Mouse (Mus musculus) lung, postnatal 36 days (tissue): ENCODE results near the gene Mmp1b.
A peak's percentile ranks its signal among the peaks of the same experiment; 100 is the strongest.
"Not testable (repeated sequence)": the region's sequence is repeated elsewhere in the genome, so short reads cannot be mapped to it uniquely, and the experiment has no call there.

Experiments used
- DNase-seq: peaks from one replicate; pipeline ENCODE4 v3.0.0; 2022; ENCODE audit warnings: mixed read lengths

The Mmp1b gene

DNA sequence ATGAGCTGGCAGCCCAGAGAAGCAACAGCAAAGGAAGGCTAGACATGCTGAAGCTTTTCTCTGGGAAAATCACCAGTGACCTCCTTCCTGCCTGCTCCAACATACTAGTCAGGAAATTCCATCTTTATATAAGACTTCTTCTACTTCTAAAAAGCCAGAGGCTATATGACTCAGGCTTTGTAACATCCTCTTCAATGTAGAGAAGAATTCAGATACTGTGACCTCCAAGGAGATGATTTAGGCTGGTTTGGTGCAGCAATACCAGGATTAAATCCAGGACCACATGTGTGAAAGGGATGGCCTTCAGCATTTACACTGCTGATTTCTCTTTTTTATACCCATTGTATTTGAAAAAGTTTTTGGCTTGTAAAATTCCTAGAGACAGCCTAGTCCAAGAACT lies at the start of gene Mmp1b:
Gene Mmp1b (minus strand): TSS at position 101 of the 400 bp plus-strand sequence.
- no peak for DNase-seq

DNA sequence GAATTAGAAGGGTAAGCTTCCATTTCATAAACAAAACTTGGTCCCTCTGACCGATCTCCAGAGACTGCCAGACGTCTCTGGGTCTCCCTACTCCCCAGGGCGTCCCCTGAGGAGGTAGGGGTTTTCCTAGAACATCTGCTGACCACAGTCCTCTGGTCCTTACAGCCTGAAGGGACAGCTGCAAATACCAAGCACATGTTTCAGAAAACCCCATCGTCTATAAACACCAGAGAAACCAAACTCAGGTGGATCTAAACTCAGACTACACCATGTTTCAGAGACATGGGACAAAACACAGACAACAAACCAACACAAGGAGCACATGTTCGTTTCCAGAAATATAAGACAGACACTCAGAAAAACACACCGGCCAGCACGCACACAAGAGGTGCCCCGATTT lies 8.7 kb upstream of the Mmp1b start:
- not testable (repeated sequence) for DNase-seq

DNA sequence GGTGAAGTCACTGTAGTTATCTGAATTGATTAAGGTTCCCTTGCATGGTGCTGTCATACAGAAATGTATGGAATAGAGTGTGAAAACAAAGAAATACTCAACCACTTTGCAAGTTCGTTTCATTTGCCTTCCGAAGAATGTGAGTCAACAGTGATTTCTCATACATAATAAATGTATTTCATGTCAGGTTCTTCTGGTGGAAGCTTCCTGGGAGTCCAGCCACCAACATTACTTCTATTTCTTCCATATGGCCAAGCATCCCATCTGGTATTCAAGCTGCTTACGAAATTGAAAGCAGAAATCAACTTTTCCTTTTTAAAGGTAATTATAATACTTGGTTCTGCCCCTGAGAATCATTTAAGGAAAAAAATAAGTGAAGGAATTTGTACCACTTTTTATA lies 33.3 kb downstream of the Mmp1b start:
- DNase-seq: no peak

DNA sequence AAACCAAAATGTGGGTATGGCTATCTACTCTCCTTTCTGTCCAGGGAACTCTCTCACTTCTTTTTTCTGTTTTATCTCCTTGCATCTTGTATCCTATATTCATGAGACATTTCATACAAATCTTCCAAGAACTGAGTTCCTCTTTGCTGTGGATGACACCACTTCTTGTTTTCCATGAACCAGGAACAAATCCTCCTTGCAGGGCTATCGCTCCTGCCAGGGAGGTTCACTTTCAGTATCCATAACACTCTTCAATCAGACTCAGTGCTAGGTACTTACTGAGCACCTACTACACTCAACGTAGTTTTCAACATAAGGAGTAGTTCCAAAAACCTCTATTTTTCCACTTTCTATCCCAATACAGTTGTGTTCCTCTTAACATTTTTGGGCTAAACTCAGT lies 42.3 kb downstream of the Mmp1b start:
- no peak for DNase-seq

DNA sequence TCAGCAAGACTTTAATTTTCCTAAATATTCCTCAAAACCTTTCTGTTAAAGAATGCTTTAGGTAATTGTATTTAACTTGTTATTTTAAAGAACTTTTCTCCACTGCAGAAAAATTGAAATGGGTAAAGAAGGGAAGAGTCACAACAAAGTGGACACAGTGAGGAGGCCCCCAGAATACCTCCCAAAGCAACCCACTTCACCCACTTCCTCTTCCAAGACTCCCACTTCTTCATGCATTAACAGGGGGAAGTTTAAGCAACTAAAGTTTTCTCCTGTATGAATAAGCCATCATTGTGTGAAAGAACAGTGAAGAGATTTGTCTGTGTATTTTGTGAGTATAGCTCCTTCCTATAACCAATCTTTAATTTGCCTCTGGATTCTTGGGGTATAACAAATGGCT lies 43.7 kb downstream of the Mmp1b start, which contains the start of gene Mmp12:
Gene Mmp12 (plus strand): TSS at position 275 of the 400 bp plus-strand sequence.
- no peak for DNase-seq

DNA sequence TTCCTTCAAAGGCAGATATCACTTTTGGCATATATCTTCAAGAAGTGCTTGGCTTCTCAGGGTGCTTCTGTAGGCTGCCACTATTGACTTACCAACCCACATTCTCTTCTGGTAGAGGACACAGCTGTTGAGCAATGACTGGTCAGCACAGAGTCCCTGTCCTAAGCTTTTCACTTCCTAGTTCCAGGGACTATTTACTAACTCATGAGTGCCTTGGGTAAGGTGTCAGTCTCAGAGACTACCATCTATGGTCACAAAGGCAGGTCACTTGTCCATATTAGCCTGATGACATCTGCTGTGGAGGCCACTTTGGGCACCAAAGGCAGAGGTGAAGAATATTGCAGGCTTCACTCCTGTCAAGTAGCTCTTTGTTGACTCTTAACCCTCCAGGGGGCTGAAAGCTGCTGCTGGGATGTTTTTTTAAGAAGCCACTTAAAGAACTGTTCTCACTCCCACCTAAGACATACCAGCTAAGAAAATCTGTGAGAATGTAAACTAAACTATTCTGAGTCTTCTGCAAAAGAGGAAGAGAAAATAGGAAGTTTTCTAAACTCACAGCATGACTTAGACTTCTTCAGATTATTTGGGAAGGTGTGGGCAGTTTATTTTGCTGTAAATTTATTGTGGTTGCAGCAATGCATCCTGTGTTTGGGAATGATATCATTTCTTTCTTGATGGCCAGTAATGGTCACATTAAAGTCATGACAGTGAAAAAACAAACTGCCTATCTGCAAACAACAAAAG lies 50.9 kb downstream of the Mmp1b start:
- peak; percentile 29 for DNase-seq

DNA sequence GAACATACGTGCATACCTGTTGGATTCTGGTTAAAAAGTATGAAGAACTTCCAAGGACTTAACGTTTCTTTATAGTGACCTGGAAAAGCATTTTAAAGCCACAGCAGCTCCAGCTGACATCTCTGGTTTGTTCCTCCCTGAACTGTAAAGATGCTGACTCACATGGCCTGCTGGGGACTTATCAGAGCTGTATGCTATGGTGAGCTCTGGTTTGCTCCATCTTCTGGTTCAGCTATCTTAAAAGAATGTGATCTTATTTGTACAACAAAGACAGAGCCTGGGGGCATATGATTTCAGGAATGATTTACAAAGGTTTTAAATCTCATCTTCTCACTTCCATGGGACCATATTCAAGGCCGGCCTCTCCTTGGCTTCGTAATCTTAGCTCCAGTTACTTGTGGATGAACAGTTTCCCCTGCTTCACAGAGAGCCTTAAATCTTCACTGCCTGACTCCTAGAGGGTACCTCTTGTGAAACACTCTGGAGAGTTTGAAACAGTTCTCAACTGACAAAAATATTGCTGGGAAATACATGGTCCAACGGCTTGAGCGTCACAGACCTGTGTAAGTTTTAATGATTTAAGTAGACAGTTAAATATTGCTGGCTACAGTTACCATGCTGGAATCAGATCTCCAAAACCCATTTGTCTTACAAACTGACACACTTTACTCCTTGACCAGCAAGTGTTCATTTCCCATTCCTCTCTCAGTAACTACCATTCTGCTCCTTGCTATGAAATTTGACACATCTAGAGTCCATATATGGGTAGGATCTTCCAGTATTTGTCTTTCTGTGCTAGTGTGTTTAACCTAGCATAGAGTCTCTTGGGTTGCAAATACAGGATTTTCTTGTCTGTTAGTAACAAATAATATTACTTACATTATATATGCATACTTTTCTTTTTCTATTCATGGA lies 51.8 kb downstream of the Mmp1b start:
- DNase-seq: no peak

DNA sequence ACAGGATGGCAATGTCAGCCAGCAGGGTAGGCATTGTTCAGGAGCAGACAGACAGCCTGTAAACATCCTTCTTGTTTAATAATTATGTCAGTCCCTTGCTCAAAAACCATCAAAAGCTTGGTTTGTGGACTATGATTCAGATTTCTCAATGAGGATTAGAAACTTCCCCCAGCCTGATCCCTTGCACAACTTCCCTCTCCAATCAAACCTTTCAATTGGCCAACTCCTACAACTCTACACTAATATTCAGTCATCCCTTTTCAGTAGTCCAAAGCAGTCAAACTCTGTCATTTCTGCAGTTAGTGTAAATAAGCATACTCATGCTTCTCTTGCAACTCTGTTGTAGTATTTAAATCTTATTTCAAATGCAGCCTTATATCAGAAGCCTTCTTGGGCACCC lies 56.0 kb downstream of the Mmp1b start:
- DNase-seq: peak; percentile 30
